Comparison of ENCODE assay signal across 28 mouse cellular contexts in genomic region chr4:108482776-108483175, GRCm38 (mm10).
"Had no signal": no experiment of that assay in that cellular context is flagged by ENCODE, and none has a peak within 500 bp of the region (broad histone marks: within the 10 kb centered on the region; RNA-seq: fewer than 3 reads in every experiment).

No protein-coding gene starts in this region.

- H3K9ac ChIP-seq: embryonic facial prominence, embryonic 12.5 days; embryonic facial prominence, embryonic 13.5 days; embryonic facial prominence, embryonic 15.5 days; forebrain, embryonic 12.5 days; forebrain, embryonic 13.5 days; forebrain, embryonic 15.5 days; forebrain, postnatal 0 days had no signal

- ATAC-seq: forebrain, embryonic 13.5 days; forebrain, embryonic 14.5 days; forebrain, embryonic 15.5 days; forebrain, embryonic 16.5 days; forebrain, postnatal 0 days had no signal

- DNase-seq: cerebellum, adult 8-10 months; cerebellum, adult 9-10 months; cerebellum, adult 9-11 months; cerebellum, postnatal 10 days; cerebellum, postnatal 14 days; cerebellum, postnatal 25 days; cerebellum, postnatal 36 days; embryo, embryonic 11 days; forebrain, postnatal 0 days; gastrocnemius, adult 2 months; gastrocnemius, postnatal 10 days; gastrocnemius, postnatal 14 days; gastrocnemius, postnatal 25 days; gastrocnemius, postnatal 36 days; heart, adult 11 months; heart, adult 18-20 months; heart, adult 2 months had no signal

- H3K27ac ChIP-seq: embryonic facial prominence, embryonic 10.5 days; embryonic facial prominence, embryonic 12.5 days; embryonic facial prominence, embryonic 13.5 days; embryonic facial prominence, embryonic 15.5 days; forebrain, embryonic 10.5 days; forebrain, embryonic 12.5 days; forebrain, embryonic 13.5 days; forebrain, embryonic 15.5 days; gastrocnemius, adult 2 months; heart, adult 2 months had no signal

- H3K4me2 ChIP-seq: embryonic facial prominence, embryonic 12.5 days; embryonic facial prominence, embryonic 13.5 days; embryonic facial prominence, embryonic 15.5 days; forebrain, embryonic 12.5 days; forebrain, embryonic 13.5 days; forebrain, embryonic 15.5 days had no signal

- H3K4me1 ChIP-seq: embryonic facial prominence, embryonic 10.5 days; embryonic facial prominence, embryonic 12.5 days; embryonic facial prominence, embryonic 13.5 days; embryonic facial prominence, embryonic 15.5 days; forebrain, embryonic 10.5 days; forebrain, embryonic 12.5 days; forebrain, embryonic 13.5 days; forebrain, embryonic 15.5 days had no signal

- H3K27me3 ChIP-seq: embryonic facial prominence, embryonic 12.5 days; embryonic facial prominence, embryonic 13.5 days; embryonic facial prominence, embryonic 15.5 days; forebrain, embryonic 12.5 days; forebrain, embryonic 13.5 days; forebrain, embryonic 15.5 days had no signal

- H3K4me3 ChIP-seq: embryonic facial prominence, embryonic 10.5 days; embryonic facial prominence, embryonic 12.5 days; embryonic facial prominence, embryonic 13.5 days; embryonic facial prominence, embryonic 15.5 days; erythroblast, embryonic 14.5 days; forebrain, embryonic 10.5 days; forebrain, embryonic 12.5 days; forebrain, embryonic 13.5 days; forebrain, embryonic 15.5 days; gastrocnemius, adult 2 months; heart, adult 2 months had no signal

- H3K9me3 ChIP-seq: embryonic facial prominence, embryonic 12.5 days; embryonic facial prominence, embryonic 13.5 days; embryonic facial prominence, embryonic 15.5 days; forebrain, embryonic 12.5 days; forebrain, embryonic 13.5 days had no signal
